Mouse (Mus musculus) midbrain, embryonic 14.5 days (tissue): ENCODE results near the gene Acot12. TPM values are rescaled to one million over a fixed set of nuclear protein-coding genes. Genes with fewer than 3 reads are reported as not detected.

Experiments
- ATAC-seq: fragments of 200-750 bp; cut with Nextera tagmentation; 2 replicates; pipeline ENCODE4 v1.8.0; 2017; ENCODE audit warnings: moderate number of reproducible peaks, moderate library complexity; ENCODE audit not compliant: low FRiP score, low TSS enrichment
- DNase-seq: peaks from one replicate; pipeline ENCODE4 v3.0.0-alpha.2; 2015
- H3K27ac ChIP-seq: fragments of 300-500 bp; sonication (generic); replicated peaks from 2 replicates; pipeline ENCODE4 v1.5.1; 2014; ENCODE audit warnings: mild to moderate bottlenecking, low read depth, low read length, moderate library complexity
- H3K27me3 ChIP-seq: fragments of 300-500 bp; sonication (generic); 2 replicates; pipeline ENCODE4 v1.6.1; 2014; ENCODE audit warnings: low read length, control low read depth, mixed read lengths; ENCODE audit not compliant: control insufficient read depth, insufficient read depth
- H3K36me3 ChIP-seq: fragments of 300-500 bp; sonication (generic); 2 replicates; pipeline ENCODE4 v1.6.1; 2014; ENCODE audit warnings: low read length, control low read depth; ENCODE audit not compliant: control insufficient read depth, insufficient read depth
- H3K4me1 ChIP-seq: fragments of 300-500 bp; sonication (generic); 2 replicates; pipeline ENCODE4 v1.6.1; 2014; ENCODE audit warnings: mild to moderate bottlenecking, antibody characterized with exemption, low read length, control low read depth; ENCODE audit not compliant: control insufficient read depth, insufficient read depth
- H3K4me2 ChIP-seq: fragments of 300-500 bp; sonication (generic); 2 replicates; pipeline ENCODE4 v1.6.1; 2014; ENCODE audit warnings: mild to moderate bottlenecking, low read length, moderate library complexity
- H3K4me3 ChIP-seq: fragments of 300-500 bp; sonication (generic); replicated peaks from 2 replicates; pipeline ENCODE4 v1.5.1; 2014; ENCODE audit warnings: low read depth, low read length
- H3K9ac ChIP-seq: fragments of 300-500 bp; sonication (generic); replicated peaks from 2 replicates; pipeline ENCODE4 v1.6.1; 2014; ENCODE audit warnings: mild to moderate bottlenecking, low read length, moderate library complexity
- H3K9me3 ChIP-seq: fragments of 300-500 bp; sonication (generic); 2 replicates; pipeline ENCODE4 v1.6.1; 2016; ENCODE audit warnings: low read length, control low read depth, mixed read lengths; ENCODE audit not compliant: control insufficient read depth
- WGBS: fragments of 180-500 bp; shearing (Covaris S2); extraction: QIAGEN DNeasy Blood & Tissue Kit; methylation state at CpG from one replicate; pipeline ENCODE4 v1.1.7; 2014; 5-methylcytosine and 5-hydroxymethylcytosine counted together
- polyA plus RNA-seq: library from polyadenylated mRNA; unstranded; fragments of >200 nt; fragmentation: Nextera tagmentation; extraction: Ambion mirVana; gene quantifications from 2 replicates; pipeline ENCODE4 v1.2.1, GENCODE M21; 2014

The Acot12 gene
- polyA plus RNA-seq, 1 experiment from 2014 or later, result not detected

DNA sequence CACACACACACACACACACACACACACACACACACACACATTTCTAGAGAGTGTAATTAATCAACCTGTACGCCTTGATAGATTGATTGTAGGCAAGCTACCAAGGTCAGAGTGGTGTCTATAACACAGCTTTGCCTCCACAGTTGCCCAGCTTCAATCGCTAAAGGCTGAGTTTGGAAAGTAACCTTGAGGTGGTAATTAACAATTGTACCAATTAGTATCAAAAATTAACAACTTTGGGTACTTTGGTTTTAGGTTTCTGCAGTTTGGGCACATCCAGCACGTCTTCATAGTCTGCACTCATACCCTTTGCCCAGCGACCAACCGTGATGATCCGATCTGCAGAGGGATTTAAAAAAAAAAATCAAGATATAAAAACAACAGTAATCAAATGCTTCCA lies 55.6 kb downstream of the Acot12 start:
- no peaks in the 10 kb centered on the region for H3K4me1 ChIP-seq
- ATAC-seq (no peak), DNase-seq (no peak)
- WGBS, result 96% methylated on average over 6 of the region's 6 CpGs
- H3K27me3 ChIP-seq, result no peaks in the 10 kb centered on the region
- H3K9me3 ChIP-seq, result no peaks in the 10 kb centered on the region
- H3K9ac ChIP-seq, result no peak overlapping the region
- H3K27ac ChIP-seq, result no peak overlapping the region
- no peak overlapping the region for H3K4me2 ChIP-seq
- no peak overlapping the region for H3K4me3 ChIP-seq
- peaks cover 71% of the 10 kb centered on the region for H3K36me3 ChIP-seq

DNA sequence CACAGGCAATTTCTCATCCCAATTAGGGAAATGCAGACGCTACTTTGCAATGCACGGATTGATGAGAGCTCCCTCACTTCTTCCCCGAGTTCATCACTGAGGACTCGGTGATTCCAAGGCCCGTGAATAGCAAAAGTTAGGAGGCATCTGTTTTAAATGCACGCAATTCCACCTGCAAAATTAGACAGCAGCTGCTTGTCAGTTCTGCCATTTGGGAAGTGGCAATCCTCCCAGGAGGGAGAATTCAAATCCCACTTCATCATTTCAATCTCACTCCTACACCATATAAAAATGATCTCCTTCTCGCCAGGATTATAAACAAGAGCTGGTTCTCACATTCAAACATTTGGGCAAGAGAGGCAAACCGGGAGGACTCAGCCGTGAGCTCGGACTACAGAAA lies 56.1 kb downstream of the Acot12 start:
- H3K4me2 ChIP-seq, result no peak overlapping the region
- no peaks in the 10 kb centered on the region for H3K9me3 ChIP-seq
- WGBS, result 94% methylated on average over 10 of the region's 10 CpGs
- no peaks in the 10 kb centered on the region for H3K27me3 ChIP-seq
- no peaks in the 10 kb centered on the region for H3K4me1 ChIP-seq
- H3K27ac ChIP-seq, result no peak overlapping the region
- DNase-seq (no peak), ATAC-seq (no peak)
- H3K9ac ChIP-seq, result no peak overlapping the region
- H3K36me3 ChIP-seq, result peaks cover 71% of the 10 kb centered on the region
- H3K4me3 ChIP-seq, result no peak overlapping the region

DNA sequence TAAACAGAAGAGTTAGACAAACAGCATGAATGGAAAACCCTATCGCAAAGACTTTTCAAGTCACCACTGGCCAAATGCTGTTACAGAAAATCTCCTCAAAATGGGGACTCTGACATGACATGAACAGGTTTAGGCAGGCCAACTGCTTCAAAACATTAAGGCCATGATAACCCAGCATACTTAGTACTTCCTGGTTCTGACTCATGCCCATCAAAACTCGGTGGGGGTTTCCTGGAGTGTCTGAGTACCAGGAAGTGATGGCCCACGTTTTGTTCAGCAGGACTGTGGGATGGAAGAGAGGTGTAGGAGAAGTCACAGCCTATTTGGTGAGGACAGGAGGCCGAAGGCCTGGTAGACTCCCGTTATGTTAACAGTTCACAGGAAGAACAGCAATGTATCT lies 60.4 kb downstream of the Acot12 start:
- no peaks in the 10 kb centered on the region for H3K9me3 ChIP-seq
- WGBS, result 89% methylated on average over 5 of the region's 5 CpGs
- H3K4me3 ChIP-seq, result no peak overlapping the region
- H3K4me2 ChIP-seq, result no peak overlapping the region
- H3K36me3 ChIP-seq, result peaks cover 69% of the 10 kb centered on the region
- H3K4me1 ChIP-seq, result 0 out of 2 replicates have a peak, but pooled peaks cover 5% of the 10 kb centered on the region
- H3K9ac ChIP-seq, result no peak overlapping the region
- ATAC-seq (no peak), DNase-seq (no peak)
- H3K27me3 ChIP-seq, result no peaks in the 10 kb centered on the region
- H3K27ac ChIP-seq, result no peak overlapping the region

DNA sequence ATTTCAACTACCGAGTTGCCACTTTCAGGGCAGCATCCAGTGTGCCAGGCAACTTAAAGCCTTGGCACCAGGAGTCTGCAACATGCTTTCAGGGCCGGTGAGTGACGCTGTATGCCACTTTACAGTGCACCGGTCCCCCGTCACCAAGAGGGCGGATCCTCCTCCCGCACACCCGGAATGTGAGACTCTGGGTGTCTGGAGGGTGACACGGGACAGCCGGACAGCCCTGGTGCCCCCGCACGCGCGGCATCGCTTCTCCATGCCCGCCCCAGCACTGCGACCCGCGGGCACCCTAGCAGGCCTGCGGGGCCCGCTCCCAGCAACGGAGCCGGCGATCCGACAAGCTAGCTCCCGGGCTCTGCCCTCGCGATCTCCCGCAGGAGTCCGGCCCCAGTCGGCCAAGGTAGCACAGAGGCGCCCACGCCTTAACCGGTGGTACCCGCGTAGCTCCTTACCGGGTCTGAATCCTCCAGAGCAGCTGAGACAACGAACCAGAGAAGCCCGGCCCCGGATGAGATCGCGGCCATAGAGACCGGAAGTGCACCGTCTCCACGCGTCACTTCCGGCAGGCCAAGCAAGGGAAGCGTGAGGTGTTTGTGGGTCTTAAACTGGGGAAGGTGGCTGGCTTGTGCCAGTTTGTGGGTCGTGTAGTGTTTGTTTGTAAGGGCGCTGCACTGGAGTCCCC lies 66.0 kb downstream of the Acot12 start, which contains the start of gene Zcchc9:
TSS of gene Zcchc9 (minus strand) at position 551 of the 685 bp plus-strand sequence.
- DNase-seq (peak; percentile 96), ATAC-seq (peak; percentile 98)
- Histone ChIP-seq H3K4me1 (peaks cover 11% of the 10 kb centered on the region; the same call in 1 of the 2 replicates), H3K36me3 (peaks cover 18% of the 10 kb centered on the region), H3K9ac (peak within 1 kb of the TSS; percentile 98), H3K4me3 (peak within 1 kb of the TSS; percentile 93), H3K27ac (peak within 1 kb of the TSS; percentile 96), H3K4me2 (peak within 1 kb of the TSS; percentile 60), H3K27me3 (no peaks in the 10 kb centered on the region), H3K9me3 (no peaks in the 10 kb centered on the region)
- under 1% methylated on average over 50 of the region's 50 CpGs for WGBS

DNA sequence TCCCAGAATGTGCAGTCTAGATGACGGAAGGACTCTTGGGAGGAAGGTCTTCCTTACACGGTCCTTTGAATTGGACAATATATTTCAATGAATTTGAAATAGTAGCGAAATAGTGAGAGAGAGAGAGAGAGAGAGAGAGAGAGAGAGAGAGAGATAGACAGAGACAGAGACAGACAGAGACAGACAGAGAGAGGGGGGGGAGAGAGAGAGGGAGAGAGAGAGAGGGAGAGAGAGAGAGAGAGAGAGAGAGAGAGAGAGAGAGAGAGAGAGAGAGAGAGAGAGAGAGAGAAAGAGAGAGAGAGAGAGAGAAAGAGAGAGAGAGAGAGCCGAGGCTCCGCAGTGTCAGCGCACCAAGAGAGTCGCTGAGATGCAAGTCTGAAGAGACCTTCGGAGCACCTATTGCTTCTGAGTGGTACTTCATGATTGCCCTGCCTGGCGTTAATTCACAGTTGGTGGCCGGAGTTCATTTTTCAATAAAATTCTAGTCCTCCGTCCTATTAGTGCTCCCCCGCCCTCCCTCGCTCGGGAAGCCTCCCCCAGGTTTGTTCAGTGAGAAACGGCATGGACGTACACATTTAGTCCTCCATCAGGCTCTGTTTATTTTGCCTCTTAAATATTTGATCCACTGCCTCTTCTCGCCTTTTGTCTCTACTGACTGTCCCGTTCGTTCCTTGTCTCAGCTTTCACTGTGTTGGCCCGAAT lies 66.7 kb downstream of the Acot12 start:
- H3K27me3 ChIP-seq, result no peaks in the 10 kb centered on the region
- H3K4me2 ChIP-seq, result peak overlapping the region; percentile 60
- peak overlapping the region; percentile 93 for H3K4me3 ChIP-seq
- peak; percentile 53 for DNase-seq
- H3K36me3 ChIP-seq, result peaks cover 18% of the 10 kb centered on the region
- 39% methylated on average over 20 of the region's 20 CpGs for WGBS
- H3K9me3 ChIP-seq, result no peaks in the 10 kb centered on the region
- no peak for ATAC-seq
- peak overlapping the region; percentile 96 for H3K27ac ChIP-seq
- peak overlapping the region; percentile 98 for H3K9ac ChIP-seq
- peaks cover 11% of the 10 kb centered on the region; the same call in 1 of the 2 replicates for H3K4me1 ChIP-seq

DNA sequence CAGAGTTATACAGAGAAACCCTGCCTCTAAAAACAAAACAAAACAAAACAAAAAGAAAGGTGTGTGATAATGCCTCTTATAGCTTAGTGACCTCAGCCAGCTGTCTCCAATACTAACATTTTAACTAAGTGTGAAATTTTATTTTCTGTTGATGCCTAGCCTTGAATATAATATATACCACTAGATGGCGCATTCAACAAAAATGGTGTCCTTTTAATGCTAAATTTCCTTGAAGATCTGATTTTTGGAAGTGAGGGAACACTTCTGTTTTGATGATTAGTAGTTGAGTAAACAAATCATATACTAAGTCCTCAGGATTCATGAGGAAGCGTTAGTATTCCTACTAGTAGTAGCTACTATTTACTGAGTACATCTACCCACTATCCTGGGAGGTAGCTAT lies 68.2 kb downstream of the Acot12 start:
- no peak for ATAC-seq
- H3K4me2 ChIP-seq, result no peak overlapping the region
- peaks cover 11% of the 10 kb centered on the region; the same call in 1 of the 2 replicates for H3K4me1 ChIP-seq
- no peaks in the 10 kb centered on the region for H3K9me3 ChIP-seq
- DNase-seq, result peak; percentile 76
- peaks cover 14% of the 10 kb centered on the region for H3K36me3 ChIP-seq
- no peak overlapping the region for H3K9ac ChIP-seq
- no peaks in the 10 kb centered on the region for H3K27me3 ChIP-seq
- 43% methylated on average over 2 of the region's 2 CpGs for WGBS
- H3K4me3 ChIP-seq, result no peak overlapping the region
- no peak overlapping the region for H3K27ac ChIP-seq

DNA sequence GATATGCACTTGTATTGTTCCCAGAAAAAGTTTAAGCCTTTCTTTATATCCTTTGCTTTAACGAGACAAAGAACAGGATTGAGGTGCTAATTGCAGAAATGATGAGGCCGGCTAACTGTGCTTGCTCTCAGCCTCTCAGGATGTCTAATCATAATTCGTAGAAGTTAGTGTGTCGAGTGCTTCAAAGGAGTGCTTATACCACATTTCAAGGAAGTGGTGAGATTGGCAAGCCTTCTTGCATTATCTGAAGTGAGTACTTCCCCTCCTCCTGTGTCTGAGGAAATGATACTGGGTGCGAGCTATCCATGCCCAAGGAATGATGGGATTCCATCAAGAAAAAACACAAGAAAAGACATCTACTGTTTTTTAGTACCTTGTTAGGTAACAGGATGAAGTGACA lies 73.4 kb downstream of the Acot12 start:
- no peaks in the 10 kb centered on the region for H3K36me3 ChIP-seq
- DNase-seq (no peak), ATAC-seq (no peak)
- H3K9ac ChIP-seq, result no peak overlapping the region
- no peak overlapping the region for H3K27ac ChIP-seq
- 89% methylated on average over 5 of the region's 5 CpGs for WGBS
- no peaks in the 10 kb centered on the region for H3K27me3 ChIP-seq
- no peaks in the 10 kb centered on the region for H3K4me1 ChIP-seq
- H3K9me3 ChIP-seq, result no peaks in the 10 kb centered on the region
- no peak overlapping the region for H3K4me2 ChIP-seq
- H3K4me3 ChIP-seq, result no peak overlapping the region

DNA sequence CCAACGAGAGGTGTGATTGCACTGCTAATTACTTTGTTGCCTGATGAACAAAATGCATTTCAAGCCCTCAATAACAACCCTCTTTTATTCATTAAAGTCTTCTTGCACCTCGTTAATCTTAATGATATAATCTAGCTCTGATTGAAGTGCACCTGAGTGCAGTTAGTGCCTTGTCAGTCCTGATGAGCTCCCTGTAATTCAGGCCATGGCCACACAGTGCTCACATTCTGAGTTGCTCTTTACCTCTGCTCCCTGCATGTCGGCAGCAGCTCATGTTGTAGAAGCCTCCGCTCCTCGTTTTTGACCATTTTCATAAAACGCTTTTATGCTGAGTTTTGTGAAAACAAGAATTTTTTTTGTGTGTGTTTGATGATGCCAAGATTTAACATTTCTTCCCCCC lies 82.4 kb downstream of the Acot12 start:
- 84% methylated on average over 6 of the region's 6 CpGs for WGBS
- no peak overlapping the region for H3K4me2 ChIP-seq
- DNase-seq, result no peak
- no peaks in the 10 kb centered on the region for H3K9me3 ChIP-seq
- no peak overlapping the region for H3K4me3 ChIP-seq
- no peak overlapping the region for H3K9ac ChIP-seq
- H3K36me3 ChIP-seq, result no peaks in the 10 kb centered on the region
- no peaks in the 10 kb centered on the region for H3K27me3 ChIP-seq
- H3K27ac ChIP-seq, result no peak overlapping the region
- no peaks in the 10 kb centered on the region for H3K4me1 ChIP-seq
- ATAC-seq, result no peak
